Mouse (Mus musculus): ENCODE data around the gene Cbarp.

Cbarp gene

GRCm38 (mm10) chr10:80130403-80131031, 10.1 kb downstream of the Cbarp start:
- DNase-seq (ENCODE audit: low spot score in 2 of 2): peak in 1 of 2 experiments; percentile 25

GRCm38 (mm10) chr10:80129846-80130245, 10.8 kb downstream of the Cbarp start:
- DNase-seq (ENCODE audit: low spot score in 2 of 2): peak in 1 of 2 experiments; percentile 21

GRCm38 (mm10) chr10:80127920-80128319, 12.7 kb downstream of the Cbarp start:
- no peak for DNase-seq (ENCODE audit: low spot score in 2 of 2)

- DNase-seq (ENCODE audit: low spot score in 2 of 2): no peak
These were observed 16.6 kb downstream of the Cbarp start for GRCm38 (mm10) chr10:80123932-80124562.

GRCm38 (mm10) chr10:80121639-80122038, 19.0 kb downstream of the Cbarp start:
- no peak for DNase-seq (ENCODE audit: low spot score in 2 of 2)

GRCm38 (mm10) chr10:80120146-80120545, 20.5 kb downstream of the Cbarp start:
- no peak for DNase-seq (ENCODE audit: low spot score in 2 of 2)

GRCm38 (mm10) chr10:80118552-80118951, 22.1 kb downstream of the Cbarp start:
- no peak for DNase-seq (ENCODE audit: low spot score in 2 of 2)

- DNase-seq (ENCODE audit: low spot score in 2 of 2): no peak
These were observed 22.9 kb downstream of the Cbarp start for GRCm38 (mm10) chr10:80117736-80118135.

GRCm38 (mm10) chr10:80116927-80117691, 23.5 kb downstream of the Cbarp start:
- DNase-seq (ENCODE audit: low spot score in 2 of 2): no peak

GRCm38 (mm10) chr10:80116563-80116926, 24.1 kb downstream of the Cbarp start:
- DNase-seq (ENCODE audit: low spot score in 2 of 2): no peak

GRCm38 (mm10) chr10:80115944-80116335, 24.7 kb downstream of the Cbarp start:
- no peak for DNase-seq (ENCODE audit: low spot score in 2 of 2)

GRCm38 (mm10) chr10:80115290-80115943, 25.2 kb downstream of the Cbarp start, which contains the start of gene Stk11:
Stk11 (plus strand) TSS chr10:80115803.
- peak; percentile 99 to 100 for DNase-seq (ENCODE audit: low spot score in 2 of 2)

GRCm38 (mm10) chr10:80114341-80115284, 26.0 kb downstream of the Cbarp start:
- DNase-seq (ENCODE audit: low spot score in 2 of 2): peak; percentile 82 to 97

- no peak for DNase-seq (ENCODE audit: low spot score in 2 of 2)
These were observed 33.0 kb downstream of the Cbarp start for GRCm38 (mm10) chr10:80107678-80108077.

- no peak for DNase-seq (ENCODE audit: low spot score in 2 of 2)
These were observed 34.7 kb downstream of the Cbarp start for GRCm38 (mm10) chr10:80105926-80106325.

- DNase-seq (ENCODE audit: low spot score in 2 of 2): no peak
These were observed 35.2 kb downstream of the Cbarp start, which contains the start of gene Sbno2 for GRCm38 (mm10) chr10:80105460-80105859. Sbno2 (minus strand) TSS chr10:80105571.

GRCm38 (mm10) chr10:80104181-80104580, 36.5 kb downstream of the Cbarp start:
- no peak for DNase-seq (ENCODE audit: low spot score in 2 of 2)

- no peak for DNase-seq (ENCODE audit: low spot score in 2 of 2)
These were observed 37.6 kb downstream of the Cbarp start for GRCm38 (mm10) chr10:80103032-80103431.

- DNase-seq (ENCODE audit: low spot score in 2 of 2): peak; percentile 83 to 91
These were observed 38.3 kb downstream of the Cbarp start for GRCm38 (mm10) chr10:80102216-80102915.

GRCm38 (mm10) chr10:80100982-80101381, 39.7 kb downstream of the Cbarp start:
- no peak for DNase-seq (ENCODE audit: low spot score in 2 of 2)

All from urinary bladder, postnatal 4 days (tissue).